Mouse (Mus musculus) cortical plate, adult 2 months (tissue): ENCODE data around the gene AC161166.1. TPM values are rescaled to one million over a fixed set of nuclear protein-coding genes. Genes with fewer than 3 reads are reported as not detected.
"Not testable (repeated sequence)": the region's sequence is repeated elsewhere in the genome, so short reads cannot be mapped to it uniquely, and the experiment has no call there.

Experiments
- H3K27ac ChIP-seq: fragments of 200-500 bp; 2 replicates; pipeline ENCODE4 v1.5.1; 2012; ENCODE audit warnings: low read length, control low read depth, inconsistent platforms; ENCODE audit not compliant: insufficient read depth
- H3K4me1 ChIP-seq: fragments of 200-500 bp; 2 replicates; pipeline ENCODE4 v1.6.1; 2011; ENCODE audit warnings: low read length; ENCODE audit not compliant: control insufficient read depth, insufficient read depth
- H3K4me3 ChIP-seq: fragments of 200-500 bp; 2 replicates; pipeline ENCODE4 v1.5.1; 2011; ENCODE audit warnings: mild to moderate bottlenecking, low read length, control low read depth; ENCODE audit not compliant: insufficient read depth
- CTCF ChIP-seq: fragments of 200-500 bp; IDR thresholded peaks from 2 replicates; pipeline ENCODE4 v1.5.1; 2011; ENCODE audit warnings: mild to moderate bottlenecking, control low read depth, low read length; ENCODE audit not compliant: insufficient read depth; ENCODE audit errors: extremely low read depth
- POLR2A ChIP-seq: fragments of 200-500 bp; IDR thresholded peaks from 2 replicates; pipeline ENCODE4 v1.6.1; 2011; ENCODE audit warnings: mild to moderate bottlenecking, low read length, control low read depth; ENCODE audit not compliant: insufficient read depth; ENCODE audit errors: extremely low read depth
- polyA plus RNA-seq: library from polyadenylated mRNA; depleted of rRNA; stranded (reverse); fragments of >200 nt; gene quantifications from 2 replicates; pipeline ENCODE4 v1.2.3, GENCODE M21; 2012

AC161166.1 gene
- polyA plus RNA-seq, 1 experiment = not detected

- no peak for TF ChIP-seq CTCF
- TF ChIP-seq POLR2A = no peak
- H3K4me1 ChIP-seq = no peaks in the 10 kb centered on the region; the same call in 1 of the 2 replicates
- no peak overlapping the region for H3K27ac ChIP-seq
- peak overlapping the region; percentile 56 for H3K4me3 ChIP-seq
Observed at GRCm38 (mm10) chr7:24529580-24529979, 17.3 kb upstream of the AC161166.1 start.

- Histone ChIP-seq H3K4me3 (no peak overlapping the region), H3K4me1 (no peaks in the 10 kb centered on the region; the same call in 1 of the 2 replicates), H3K27ac (no peak overlapping the region)
- TF ChIP-seq CTCF = no peak
- no peak for TF ChIP-seq POLR2A
Observed at GRCm38 (mm10) chr7:24528861-24529260, 16.6 kb upstream of the AC161166.1 start.

- Histone ChIP-seq H3K4me1 (no peaks in the 10 kb centered on the region), H3K4me3 (no peak overlapping the region), H3K27ac (no peak overlapping the region)
- TF ChIP-seq CTCF = no peak
- TF ChIP-seq POLR2A = no peak
Observed at GRCm38 (mm10) chr7:24525686-24526420, 13.6 kb upstream of the AC161166.1 start.

GRCm38 (mm10) chr7:24524978-24525377, 12.7 kb upstream of the AC161166.1 start:
- Histone ChIP-seq H3K4me1 (no peaks in the 10 kb centered on the region), H3K27ac (no peak overlapping the region), H3K4me3 (no peak overlapping the region)
- TF ChIP-seq POLR2A = no peak
- no peak for TF ChIP-seq CTCF

GRCm38 (mm10) chr7:24523723-24524122, 11.5 kb upstream of the AC161166.1 start:
- no peaks in the 10 kb centered on the region for H3K4me1 ChIP-seq
- H3K27ac ChIP-seq = no peak overlapping the region
- H3K4me3 ChIP-seq = no peak overlapping the region
- TF ChIP-seq POLR2A (no peak), CTCF (no peak)

GRCm38 (mm10) chr7:24522805-24523204, 10.6 kb upstream of the AC161166.1 start:
- Histone ChIP-seq H3K4me1 (no peaks in the 10 kb centered on the region; the same call in 1 of the 2 replicates), H3K27ac (no peak overlapping the region), H3K4me3 (no peak overlapping the region)
- TF ChIP-seq CTCF (no peak), POLR2A (no peak)

GRCm38 (mm10) chr7:24520054-24520453, 7.8 kb upstream of the AC161166.1 start:
- H3K27ac ChIP-seq, H3K4me3 ChIP-seq, H3K4me1 ChIP-seq: not testable (repeated sequence)

- Histone ChIP-seq H3K27ac (no peak overlapping the region), H3K4me3 (no peak overlapping the region), H3K4me1 (no peaks in the 10 kb centered on the region; the same call in 1 of the 2 replicates)
- no peak for TF ChIP-seq CTCF
- TF ChIP-seq POLR2A = no peak
Observed at GRCm38 (mm10) chr7:24519130-24519529, 6.9 kb upstream of the AC161166.1 start.

GRCm38 (mm10) chr7:24517654-24518053, 5.4 kb upstream of the AC161166.1 start:
- TF ChIP-seq POLR2A (peak; percentile 52; the same call in 1 of the 2 replicates), CTCF (no peak)
- Histone ChIP-seq H3K27ac (peak overlapping the region; percentile 41; the same call in 1 of the 2 replicates), H3K4me1 (no peaks in the 10 kb centered on the region; the same call in 1 of the 2 replicates), H3K4me3 (no peak overlapping the region)

- H3K27ac ChIP-seq = peak overlapping the region; percentile 56; the same call in 1 of the 2 replicates
- no peak for TF ChIP-seq POLR2A
- TF ChIP-seq CTCF = no peak
- no peaks in the 10 kb centered on the region; the same call in 1 of the 2 replicates for H3K4me1 ChIP-seq
- no peak overlapping the region for H3K4me3 ChIP-seq
Observed at GRCm38 (mm10) chr7:24517077-24517476, 4.8 kb upstream of the AC161166.1 start.
